Mouse (Mus musculus): ENCODE measurements at regions not wholly inside any gene's neighbourhood (a gene's known extent, or its start where the extent isn't known, plus 50 kb on each side); places are given as distances from the start of the nearest gene placed in this dataset.

GRCm38 (mm10) chr12:94795913-94796615 is 896.0 kb upstream of the Flrt2 start:
- Histone ChIP-seq H3K27me3 (ENCODE audit: control insufficient read depth, insufficient read depth, low read length) (no peaks in the 10 kb centered on the region), H3K27ac (ENCODE audit: low read depth, low read length) (no peak overlapping the region), H3K9ac (ENCODE audit: low read depth, low read length) (no peak overlapping the region), H3K36me3 (ENCODE audit: control insufficient read depth, insufficient read depth, low read length) (no peaks in the 10 kb centered on the region), H3K9me3 (ENCODE audit: control insufficient read depth, low read length) (no peaks in the 10 kb centered on the region), H3K4me3 (ENCODE audit: low read depth, low read length) (no peak overlapping the region), H3K4me2 (replicated peaks; ENCODE audit: low read depth, low read length) (no peak overlapping the region), H3K4me1 (replicated peaks; ENCODE audit: control insufficient read depth, insufficient read depth, low read length) (no peaks in the 10 kb centered on the region)
- ATAC-seq (ENCODE audit: low FRiP score) = no peak
- DNase-seq (ENCODE audit: low spot score) = peak; percentile 25
- 57% methylated on average over 5 of the region's 5 CpGs for whole genome bisulfite sequencing

DNA sequence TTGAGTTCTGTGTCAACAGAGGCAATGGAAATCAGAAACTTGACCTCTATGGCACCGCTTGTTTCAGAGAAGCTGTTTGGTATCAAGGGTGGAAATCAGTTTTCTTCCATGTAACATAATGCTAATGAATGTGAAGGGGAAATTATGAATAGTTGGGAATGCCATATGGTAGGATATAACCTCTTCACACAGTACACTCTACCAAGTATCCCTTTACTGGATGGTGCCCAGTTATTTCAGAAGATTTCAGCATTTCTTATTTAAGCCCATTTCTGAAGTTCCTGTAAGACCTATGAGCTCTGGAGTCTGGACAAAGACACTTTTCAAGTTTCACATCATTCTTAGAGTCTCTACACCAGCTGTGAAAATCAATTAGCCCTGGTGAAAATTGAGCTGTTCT is 887.3 kb upstream of the Flrt2 start:
- WGBS = 86% methylated on average over 1 of the region's 1 CpGs

GRCm38 (mm10) chr12:94831400-94831799 is 860.6 kb upstream of the Flrt2 start:
- Histone ChIP-seq H3K36me3 (ENCODE audit: control insufficient read depth, insufficient read depth, low read length) (no peaks in the 10 kb centered on the region), H3K4me2 (replicated peaks; ENCODE audit: low read depth, low read length) (no peak overlapping the region), H3K9me3 (ENCODE audit: control insufficient read depth, low read length) (no peaks in the 10 kb centered on the region), H3K9ac (ENCODE audit: low read depth, low read length) (no peak overlapping the region), H3K4me3 (ENCODE audit: low read depth, low read length) (no peak overlapping the region), H3K4me1 (replicated peaks; ENCODE audit: control insufficient read depth, insufficient read depth, low read length) (no peaks in the 10 kb centered on the region), H3K27me3 (ENCODE audit: control insufficient read depth, insufficient read depth, low read length) (no peaks in the 10 kb centered on the region), H3K27ac (ENCODE audit: low read depth, low read length) (no peak overlapping the region)
- DNase-seq (ENCODE audit: low spot score) = no peak
- ATAC-seq (ENCODE audit: low FRiP score) = no peak
- whole genome bisulfite sequencing = 91% methylated on average over 2 of the region's 2 CpGs

More for the DNA sequence above, 887.3 kb upstream of the Flrt2 start:
- no peak for DNase-seq (ENCODE audit: low spot score)
- 0 out of 2 replicates have a peak, but pooled peaks have one; percentile 27 for ATAC-seq (ENCODE audit: low FRiP score)
- Histone ChIP-seq H3K27ac (ENCODE audit: low read depth, low read length) (no peak overlapping the region), H3K9me3 (ENCODE audit: control insufficient read depth, low read length) (no peaks in the 10 kb centered on the region), H3K27me3 (ENCODE audit: control insufficient read depth, insufficient read depth, low read length) (no peaks in the 10 kb centered on the region), H3K4me1 (replicated peaks; ENCODE audit: control insufficient read depth, insufficient read depth, low read length) (no peaks in the 10 kb centered on the region), H3K36me3 (ENCODE audit: control insufficient read depth, insufficient read depth, low read length) (no peaks in the 10 kb centered on the region), H3K4me2 (replicated peaks; ENCODE audit: low read depth, low read length) (no peak overlapping the region), H3K9ac (ENCODE audit: low read depth, low read length) (no peak overlapping the region), H3K4me3 (ENCODE audit: low read depth, low read length) (no peak overlapping the region)

GRCm38 (mm10) chr12:94862720-94863119 is 829.3 kb upstream of the Flrt2 start:
- ATAC-seq (ENCODE audit: low FRiP score) = no peak
- H3K4me1 ChIP-seq (replicated peaks; ENCODE audit: control insufficient read depth, insufficient read depth, low read length) = no peaks in the 10 kb centered on the region
- H3K36me3 ChIP-seq (ENCODE audit: control insufficient read depth, insufficient read depth, low read length) = no peaks in the 10 kb centered on the region
- no peak overlapping the region for H3K4me3 ChIP-seq (ENCODE audit: low read depth, low read length)
- H3K27ac ChIP-seq (ENCODE audit: low read depth, low read length) = no peak overlapping the region
- H3K27me3 ChIP-seq (ENCODE audit: control insufficient read depth, insufficient read depth, low read length) = no peaks in the 10 kb centered on the region
- H3K9me3 ChIP-seq (ENCODE audit: control insufficient read depth, low read length) = no peaks in the 10 kb centered on the region
- H3K4me2 ChIP-seq (replicated peaks; ENCODE audit: low read depth, low read length) = no peak overlapping the region
- no peak overlapping the region for H3K9ac ChIP-seq (ENCODE audit: low read depth, low read length)
- no peak for DNase-seq (ENCODE audit: low spot score)

- no peak overlapping the region for H3K9ac ChIP-seq (ENCODE audit: low read depth, low read length)
- WGBS = 82% methylated on average over 2 of the region's 2 CpGs
Observed at GRCm38 (mm10) chr12:94910816-94911215, 781.2 kb upstream of the Flrt2 start.

GRCm38 (mm10) chr12:94943067-94943466 is 749.0 kb upstream of the Flrt2 start:
- Histone ChIP-seq H3K9ac (ENCODE audit: low read depth, low read length) (no peak overlapping the region), H3K27ac (ENCODE audit: low read depth, low read length) (no peak overlapping the region), H3K4me2 (replicated peaks; ENCODE audit: low read depth, low read length) (no peak overlapping the region), H3K27me3 (ENCODE audit: control insufficient read depth, insufficient read depth, low read length) (no peaks in the 10 kb centered on the region), H3K4me3 (ENCODE audit: low read depth, low read length) (no peak overlapping the region), H3K36me3 (ENCODE audit: control insufficient read depth, insufficient read depth, low read length) (no peaks in the 10 kb centered on the region), H3K9me3 (ENCODE audit: control insufficient read depth, low read length) (no peaks in the 10 kb centered on the region), H3K4me1 (replicated peaks; ENCODE audit: control insufficient read depth, insufficient read depth, low read length) (no peaks in the 10 kb centered on the region)
- WGBS = 85% methylated on average over 6 of the region's 6 CpGs
- ATAC-seq (ENCODE audit: low FRiP score) (no peak), DNase-seq (ENCODE audit: low spot score) (no peak)

More at GRCm38 (mm10) chr12:94910816-94911215, 781.2 kb upstream of the Flrt2 start:
- Histone ChIP-seq H3K36me3 (ENCODE audit: control insufficient read depth, insufficient read depth, low read length) (no peaks in the 10 kb centered on the region), H3K9me3 (ENCODE audit: control insufficient read depth, low read length) (no peaks in the 10 kb centered on the region), H3K27me3 (ENCODE audit: control insufficient read depth, insufficient read depth, low read length) (no peaks in the 10 kb centered on the region), H3K4me1 (replicated peaks; ENCODE audit: control insufficient read depth, insufficient read depth, low read length) (no peaks in the 10 kb centered on the region), H3K4me2 (replicated peaks; ENCODE audit: low read depth, low read length) (no peak overlapping the region), H3K4me3 (ENCODE audit: low read depth, low read length) (no peak overlapping the region), H3K27ac (ENCODE audit: low read depth, low read length) (no peak overlapping the region)
- DNase-seq (ENCODE audit: low spot score) (no peak), ATAC-seq (ENCODE audit: low FRiP score) (no peak)

All from hindbrain, embryonic 11.5 days (tissue).